In the genomic region with DNA sequence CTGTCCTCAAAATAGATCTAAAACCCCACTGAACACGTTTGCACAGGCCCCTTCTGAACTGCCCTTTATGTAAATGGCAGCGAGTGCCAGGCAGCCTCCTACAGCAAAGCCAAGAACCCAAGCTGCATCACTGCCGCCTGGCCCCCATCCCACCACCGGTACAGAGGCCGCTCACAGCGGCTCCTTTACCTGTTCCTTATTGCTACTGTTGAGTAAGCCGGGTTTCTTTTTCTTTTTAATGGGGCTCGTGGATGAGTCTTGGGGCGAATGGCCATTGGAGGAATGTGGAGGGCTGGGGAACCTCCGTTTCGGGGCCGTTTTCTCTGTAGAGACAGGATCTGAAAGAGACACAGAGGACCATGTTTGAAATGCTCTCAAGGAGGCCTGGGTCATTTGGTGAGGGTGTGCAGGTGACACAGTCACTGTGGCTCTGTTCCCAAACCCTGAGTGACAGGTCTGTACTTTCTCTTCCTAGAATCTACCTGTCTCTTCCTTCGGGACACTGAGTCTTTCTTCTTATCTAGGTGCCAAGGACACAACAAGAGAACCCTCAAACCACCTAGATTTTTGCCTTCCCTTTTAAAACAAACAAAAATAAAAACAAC, we compare ENCODE assay signal across 8 mouse cellular contexts. TPM values are rescaled to one million over a fixed set of nuclear protein-coding genes. Genes with fewer than 3 reads are reported as not detected.
A peak's percentile ranks its signal among the peaks of the same experiment; 100 is the strongest.
DNase-seq lines count a peak whose midpoint lies in the region; ATAC-seq and TF ChIP-seq lines count a peak whose summit lies in the region.

No protein-coding gene starts in this region.

- peaks cover 75% of the 10 kb centered on the region for H3K4me1 ChIP-seq in embryonic facial prominence, embryonic 15.5 days
- H3K4me1 ChIP-seq in midbrain, embryonic 16.5 days (ENCODE audit: control insufficient read depth, insufficient read depth, low read length): peaks cover 46% of the 10 kb centered on the region

- intact Hi-C loops in left cerebral cortex, adult 2 months (cut with DNase I): no loop called here
- intact Hi-C loops in left cerebral cortex, postnatal 10 days (cut with DNase I): no loop called here

- H3K9me3 ChIP-seq in embryonic facial prominence, embryonic 15.5 days (replicated peaks): no peaks in the 10 kb centered on the region
- no peaks in the 10 kb centered on the region for H3K9me3 ChIP-seq in midbrain, embryonic 16.5 days (replicated peaks; ENCODE audit: control insufficient read depth, low read length, poor library complexity, severe bottlenecking)

- no peak for TF ChIP-seq CTCF in left cerebral cortex, adult 2 months (IDR thresholded peaks at IDR 0.05)

- H3K27ac ChIP-seq in left cerebral cortex, adult 2 months: peak overlapping the region; percentile 77
- peak overlapping the region; percentile 71 for H3K27ac ChIP-seq in embryonic facial prominence, embryonic 15.5 days (replicated peaks)
- H3K27ac ChIP-seq in midbrain, embryonic 16.5 days (ENCODE audit: low read length): peak overlapping the region; percentile 33; the same call in 1 of the 2 replicates

- ATAC-seq in embryonic facial prominence, embryonic 15.5 days (ENCODE audit: insufficient number of reproducible peaks, low FRiP score, low TSS enrichment, low read depth): no peak
- no peak for ATAC-seq in midbrain, embryonic 16.5 days

- no peaks in the 10 kb centered on the region for H3K36me3 ChIP-seq in embryonic facial prominence, embryonic 15.5 days
- no peaks in the 10 kb centered on the region for H3K36me3 ChIP-seq in midbrain, embryonic 16.5 days (ENCODE audit: control insufficient read depth, insufficient read depth, low read length)

- no peak overlapping the region for H3K9ac ChIP-seq in embryonic facial prominence, embryonic 15.5 days
- no peak overlapping the region for H3K9ac ChIP-seq in midbrain, embryonic 16.5 days (ENCODE audit: low read depth, low read length)

- no peak overlapping the region for H3K4me2 ChIP-seq in embryonic facial prominence, embryonic 15.5 days (replicated peaks)
- no peak overlapping the region for H3K4me2 ChIP-seq in midbrain, embryonic 16.5 days (ENCODE audit: low read length)

- H3K4me3 ChIP-seq in left cerebral cortex, adult 2 months: no peak overlapping the region
- no peak overlapping the region for H3K4me3 ChIP-seq in embryonic facial prominence, embryonic 15.5 days (replicated peaks)
- no peak overlapping the region for H3K4me3 ChIP-seq in midbrain, embryonic 16.5 days (ENCODE audit: low read depth, low read length)

- no peaks in the 10 kb centered on the region for H3K27me3 ChIP-seq in embryonic facial prominence, embryonic 15.5 days
- no peaks in the 10 kb centered on the region for H3K27me3 ChIP-seq in midbrain, embryonic 16.5 days (ENCODE audit: control insufficient read depth, insufficient read depth, low read depth, low read length)

- peak; percentile 33 for DNase-seq in adrenal gland, postnatal 10 days
- no peak for DNase-seq in adrenal gland, adult 2 months
- DNase-seq in left cerebral cortex, adult 2 months (ENCODE audit: extremely low spot score in 1 of 2, low spot score in 2 of 2): no peak
- DNase-seq in left cerebral cortex, postnatal 10 days (ENCODE audit: extremely low spot score in 1 of 2, low spot score in 2 of 2): no peak
- DNase-seq in urinary bladder, adult 2 months (ENCODE audit: low spot score): no peak
- no peak for DNase-seq in right cerebral cortex, adult 18-20 months

- WGBS in embryonic facial prominence, embryonic 15.5 days: 67% methylated on average over 13 of the region's 13 CpGs
- WGBS in midbrain, embryonic 16.5 days: 85% methylated on average over 13 of the region's 13 CpGs

RNA-seq across cellular contexts. Expression of a gene that starts 46.9 kb away (rescaled TPM):
- 10 to 100 TPM; 39.8 to 57.2 TPM for total RNA-seq in adrenal gland, postnatal 10 days (2021)
- 10 to 100 TPM; 53.9 to 56.5 TPM for total RNA-seq in adrenal gland, adult 2 months (2021)
- polyA plus RNA-seq in adrenal gland, adult 2 months (2012; rRNA removed): 21.3 and 22.2 TPM in 2 replicates
- 100 to 1,000 TPM; 182 to 188 TPM for total RNA-seq in left cerebral cortex, adult 2 months (2021)
- 100 to 1,000 TPM; 101 to 104 TPM for total RNA-seq in left cerebral cortex, postnatal 10 days (2021)
- 50.4 and 50.9 TPM in 2 replicates for polyA plus RNA-seq in embryonic facial prominence, embryonic 15.5 days (2015; fragmentation: Nextera tagmentation; extraction: Ambion mirVana)
- 78.7 and 87.3 TPM in 2 replicates for polyA plus RNA-seq in midbrain, embryonic 16.5 days (2015; fragmentation: Nextera tagmentation; extraction: Ambion mirVana)
- polyA plus RNA-seq in urinary bladder, adult 2 months (2012; rRNA removed): 35.3 and 46.7 TPM in 2 replicates
